Mouse (Mus musculus) left cerebral cortex, postnatal 36 days (tissue): ENCODE results near the gene Ralgapb. TPM values are rescaled to one million over a fixed set of nuclear protein-coding genes. Genes with fewer than 3 reads are reported as not detected.
"Not testable (repeated sequence)": the region's sequence is repeated elsewhere in the genome, so short reads cannot be mapped to it uniquely, and the experiment has no call there.

Experiments used
- DNase-seq, 2 experiments: peaks; one replicate each; pipeline ENCODE4 v3.0.0; 2021 to 2022; ENCODE audit warnings: low spot score in 2 of 2, mixed read lengths in 1 of 2
- intact Hi-C: fragments of 180-260 bp; cut with DNase I; formaldehyde crosslinking; loops from one replicate; pipeline ENCODE4 v1.15.1; 2025
- total RNA-seq, 2 experiments: library from RNA; stranded (reverse); gene quantifications; 2 replicates each; pipeline ENCODE4 v1.2.3; 2021

The Ralgapb gene
- total RNA-seq, 2 experiments from 2014 or later, result 107 to 109 TPM

DNA sequence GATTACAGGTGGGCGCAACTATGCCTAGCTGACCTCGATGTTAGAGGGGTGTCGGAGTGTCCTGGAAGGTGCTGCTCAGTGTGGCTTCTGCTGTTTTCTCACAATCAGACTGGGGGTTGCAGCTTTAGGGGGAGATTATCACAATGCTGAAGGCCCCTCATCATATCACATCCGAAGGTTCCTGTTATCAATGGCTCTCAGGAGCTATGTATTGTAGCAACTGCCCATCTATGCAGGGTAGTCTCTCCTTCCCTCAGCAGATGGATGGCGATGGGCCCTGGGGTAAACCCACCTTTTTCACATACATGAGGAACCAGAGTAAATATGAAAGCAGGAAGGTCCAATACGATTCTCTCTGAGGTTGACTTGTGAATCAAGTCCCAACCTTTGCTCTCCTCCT, 13.3 kb upstream of the Ralgapb start:
- DNase-seq, result no peak

DNA sequence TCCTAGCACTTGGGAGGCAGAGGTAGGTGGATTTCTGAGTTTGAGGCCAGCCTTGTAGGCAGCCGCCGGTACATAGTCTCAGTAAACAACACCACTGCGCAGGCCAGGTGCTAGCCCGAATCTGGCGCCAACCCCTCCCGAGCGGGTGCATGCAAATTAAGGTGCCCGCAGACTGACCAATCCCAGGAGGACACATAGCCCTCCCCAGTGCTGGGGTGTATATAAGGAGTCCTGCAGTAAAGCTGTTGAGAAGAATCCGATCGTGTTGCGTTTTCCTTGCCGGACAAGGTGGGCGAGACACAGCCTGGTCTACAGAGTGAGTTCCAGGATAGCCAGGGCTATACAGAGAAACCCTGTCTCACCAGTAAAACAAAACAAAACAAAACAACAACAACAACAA, 12.5 kb upstream of the Ralgapb start:
- DNase-seq, intact Hi-C loops: not testable (repeated sequence)

More for the DNA sequence above, 13.3 kb upstream of the Ralgapb start:
- intact Hi-C loops, result no loop called here

DNA sequence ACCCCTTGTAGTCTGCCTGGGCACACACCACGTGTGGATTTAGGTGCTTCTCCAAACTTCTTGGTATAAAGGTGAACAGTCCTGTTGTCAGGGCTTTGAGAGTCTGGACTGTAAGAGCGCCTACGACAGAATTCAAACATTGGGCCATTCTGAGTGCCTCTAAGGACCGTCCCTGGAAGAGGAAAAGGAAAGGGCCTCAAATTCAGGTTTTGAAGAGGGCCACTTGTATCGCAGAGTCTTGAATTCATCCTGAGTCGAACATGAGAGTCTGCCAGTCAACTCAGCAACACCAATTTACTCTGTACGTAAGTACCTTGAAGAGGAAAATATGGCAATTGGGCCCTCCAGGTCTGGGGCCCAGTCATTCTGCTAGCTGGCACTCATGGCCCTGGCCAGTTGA, 6.7 kb upstream of the Ralgapb start:
- no peak for DNase-seq
- intact Hi-C loops, result no loop called here

DNA sequence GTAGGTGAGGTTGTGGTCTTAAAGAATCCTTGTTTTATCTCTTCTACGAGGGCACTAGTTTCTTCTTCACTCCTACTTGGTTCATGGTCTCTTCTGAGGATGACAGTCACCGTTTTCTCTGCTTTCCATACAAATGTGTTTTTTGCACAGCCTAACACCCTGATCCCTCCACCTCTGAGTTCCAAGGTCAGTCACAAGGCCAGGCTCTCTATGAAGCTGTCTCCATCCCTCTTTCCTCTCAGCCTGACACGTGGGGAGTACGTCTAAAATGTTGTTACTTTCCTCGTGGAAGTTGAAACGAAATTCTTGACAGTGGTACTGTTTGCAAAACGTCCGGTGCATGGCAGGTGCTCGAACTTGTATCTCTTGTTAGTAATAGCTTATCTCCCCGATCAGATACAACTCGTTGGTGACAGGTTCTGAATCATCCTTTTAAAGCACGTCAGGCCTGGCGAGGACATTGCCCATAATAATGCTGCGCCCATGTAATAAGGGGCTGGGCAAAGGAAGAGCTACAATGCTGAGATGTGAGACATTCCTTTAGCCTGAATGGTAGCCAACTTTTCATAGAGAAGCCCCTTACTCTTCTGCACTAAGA, 552 bp upstream of the Ralgapb start:
- intact Hi-C loops, result no loop called here
- DNase-seq, result no peak

DNA sequence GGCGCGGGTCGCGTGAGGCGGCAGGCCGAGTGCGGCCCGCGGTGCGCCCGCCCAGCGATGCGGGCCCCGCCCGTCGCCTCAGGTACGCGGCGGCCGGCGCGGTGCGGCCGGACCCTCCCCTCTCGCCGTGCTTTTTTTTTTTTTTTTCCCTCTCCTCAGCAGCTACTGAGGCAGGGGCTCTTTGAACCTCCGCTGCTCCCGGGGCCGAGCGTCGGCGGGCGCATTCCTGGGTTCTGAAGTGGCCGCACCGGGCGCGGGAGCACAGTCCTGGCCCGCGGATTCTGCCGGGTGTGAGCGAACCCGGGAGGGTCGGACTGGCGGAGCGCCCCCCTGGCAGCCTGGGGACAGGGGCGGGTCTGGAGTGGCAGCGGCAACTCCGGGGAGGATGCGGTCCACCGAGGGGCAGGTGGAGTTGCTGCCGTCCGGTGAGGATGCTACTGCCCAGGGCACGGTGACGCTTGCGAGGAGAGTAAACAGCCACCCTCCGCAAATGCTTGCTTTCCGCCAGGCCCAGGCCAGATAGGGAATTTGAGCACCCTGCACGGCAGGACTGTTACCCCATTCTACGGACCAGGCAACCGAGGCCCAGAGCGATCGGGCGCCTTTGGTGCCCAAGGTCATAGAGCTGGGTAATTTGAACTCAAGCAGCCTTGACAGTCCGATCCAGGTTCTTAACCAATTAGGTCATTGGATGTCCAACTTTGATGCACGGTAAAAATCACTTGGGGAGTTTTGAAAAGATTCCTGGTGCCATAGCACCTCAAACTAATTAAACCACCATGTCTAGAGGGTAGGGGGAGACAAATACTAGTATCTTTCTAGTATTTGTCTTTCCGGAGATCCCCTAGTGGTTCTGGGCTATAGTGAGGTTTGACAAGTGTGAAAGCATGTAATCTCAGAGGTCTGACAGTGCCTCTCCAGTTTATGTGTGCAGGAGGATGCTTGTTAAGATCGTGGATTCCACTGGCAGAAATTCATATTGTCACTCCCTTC, 670 bp downstream of the Ralgapb start:
- DNase-seq, result peak in 1 of 2 experiments; percentile 39
- intact Hi-C loops, result no loop called here

DNA sequence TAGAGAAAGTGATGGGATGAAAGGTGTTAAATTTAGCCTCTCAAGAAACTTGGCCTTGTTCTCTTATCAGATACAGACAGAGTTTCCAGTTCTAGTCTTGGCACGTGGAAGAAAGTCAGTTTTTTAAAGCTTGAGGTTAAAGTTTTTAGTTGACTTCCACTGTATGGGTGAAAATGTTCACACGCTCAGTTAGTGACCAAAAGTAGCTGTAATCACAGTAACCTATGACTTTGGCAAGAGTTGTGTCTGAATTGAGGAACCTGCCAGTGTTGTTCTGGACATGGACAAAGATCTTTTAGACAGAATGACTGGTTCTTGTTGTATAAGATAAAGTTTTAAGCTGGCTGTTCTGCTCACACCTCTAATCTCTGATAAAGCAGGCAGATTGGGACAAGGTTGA, 3.6 kb downstream of the Ralgapb start:
- intact Hi-C loops, result no loop called here
- no peak for DNase-seq

DNA sequence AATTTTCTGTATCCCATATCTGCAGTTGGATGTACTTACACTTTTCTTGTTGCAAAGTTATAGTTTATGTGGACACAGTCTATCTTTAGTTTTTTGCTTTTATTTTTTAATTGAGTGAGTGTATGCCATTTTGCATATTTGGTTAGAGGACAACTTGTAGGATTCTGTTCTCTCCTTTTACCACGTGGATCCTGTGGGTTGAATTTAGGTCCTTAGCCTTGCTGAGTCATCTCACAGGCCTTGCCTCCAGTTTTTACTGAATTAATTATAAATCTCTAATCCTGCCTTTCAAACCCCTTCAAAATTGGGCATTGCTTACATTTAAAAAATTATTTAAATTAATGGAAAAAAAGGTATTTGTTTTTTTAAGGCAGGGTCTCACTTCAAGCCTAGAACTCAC, 6.2 kb downstream of the Ralgapb start:
- intact Hi-C loops, result no loop called here
- DNase-seq, result no peak

DNA sequence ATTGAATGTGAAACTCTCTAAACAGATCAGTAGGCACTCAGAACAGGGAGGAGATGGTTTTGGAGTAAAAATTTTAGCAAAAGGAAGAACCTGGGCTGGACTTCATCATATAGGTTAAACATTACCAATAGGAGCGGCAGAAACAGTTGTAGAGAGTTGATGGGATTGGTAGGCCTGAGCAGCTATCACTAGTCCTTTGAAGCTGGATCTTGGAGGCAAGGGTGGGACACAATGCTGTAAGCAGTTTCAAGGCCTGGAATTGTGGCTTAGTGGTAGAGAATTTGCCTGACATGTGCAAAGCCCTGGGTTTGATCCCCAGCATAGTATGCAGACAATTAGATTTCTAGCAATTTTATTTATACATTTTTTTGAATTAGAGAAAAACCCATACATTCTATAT, 9.0 kb downstream of the Ralgapb start:
- intact Hi-C loops, result no loop called here

DNA sequence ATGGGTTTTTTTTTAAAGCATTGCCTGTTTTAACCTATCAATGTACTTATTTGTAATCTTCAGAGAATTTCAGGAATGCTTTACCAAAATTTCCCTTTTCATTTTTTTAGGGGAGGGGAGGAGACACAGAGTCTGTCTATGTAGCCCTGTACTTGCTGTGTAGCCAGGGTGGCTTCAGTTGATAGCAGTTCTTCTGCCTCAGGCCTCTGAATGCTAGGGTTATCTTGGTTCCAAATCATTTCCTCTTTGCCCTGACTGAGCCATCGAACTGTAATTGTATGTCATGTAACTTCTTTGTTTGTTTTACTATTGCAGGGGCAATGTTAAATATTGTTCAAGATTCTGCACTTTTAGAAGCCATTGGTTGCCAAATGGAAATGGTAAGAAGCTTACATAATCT, 36.2 kb downstream of the Ralgapb start:
- no peak for DNase-seq
- intact Hi-C loops, result no loop called here

More for the DNA sequence above, 9.0 kb downstream of the Ralgapb start:
- DNase-seq, result no peak

DNA sequence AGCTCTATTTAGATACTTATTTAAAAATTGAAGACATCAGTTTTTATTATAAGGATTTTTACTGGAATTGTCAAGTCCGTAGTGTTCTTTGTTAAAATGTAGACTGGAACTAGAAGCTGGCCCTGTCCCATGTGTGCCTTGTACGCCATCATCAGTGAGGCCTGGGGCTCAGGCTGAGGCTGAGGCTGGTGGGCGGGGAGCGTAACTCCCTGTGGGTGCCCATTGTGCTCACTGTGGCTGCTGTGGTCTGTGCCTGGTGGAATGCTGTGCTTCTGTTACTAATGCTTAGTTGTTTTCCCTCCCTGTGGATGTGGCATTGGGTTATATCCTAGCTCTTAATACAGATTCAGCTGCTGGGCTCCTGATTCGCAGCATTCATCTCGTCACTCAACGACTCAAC, 40.2 kb downstream of the Ralgapb start:
- intact Hi-C loops, result no loop called here
- DNase-seq, result no peak

DNA sequence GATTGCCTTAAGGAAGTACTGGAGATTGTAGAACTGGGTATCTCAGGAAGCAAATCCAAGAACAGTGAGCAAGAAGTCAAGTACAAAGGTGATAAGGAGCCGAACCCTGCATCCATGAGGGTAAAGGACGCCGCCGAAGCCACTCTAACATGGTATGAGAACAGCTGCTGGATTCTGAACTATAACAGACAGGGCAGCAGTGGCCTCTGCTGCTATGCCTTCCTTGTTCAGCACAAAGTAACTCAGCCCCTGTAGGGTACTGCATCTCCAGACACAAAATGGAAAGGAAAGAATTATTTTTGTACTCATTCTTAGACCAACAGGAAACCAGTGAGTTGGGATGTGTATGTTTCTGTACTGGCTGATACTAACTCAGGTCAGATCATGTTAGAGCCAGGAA, 46.8 kb downstream of the Ralgapb start:
- intact Hi-C loops, result no loop called here
- no peak for DNase-seq

DNA sequence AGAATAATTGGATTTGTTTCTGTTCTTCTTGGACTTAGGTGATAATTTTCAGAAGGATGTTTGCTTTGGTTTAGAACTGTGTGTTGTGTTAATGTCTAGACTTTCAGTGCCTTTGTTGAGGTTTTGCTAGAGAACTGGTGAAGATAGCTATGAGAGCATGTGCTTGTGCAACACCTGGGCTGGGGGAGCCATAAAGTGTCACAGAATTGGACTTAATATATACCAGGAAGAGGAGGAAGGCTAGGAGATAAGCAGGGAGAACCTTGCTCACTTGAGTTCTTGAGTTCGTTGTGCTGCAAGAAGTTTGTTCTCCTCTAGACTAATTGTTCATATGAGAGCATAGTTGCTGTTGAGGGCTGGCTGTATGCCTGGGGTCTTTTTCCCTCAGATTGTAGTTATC, 48.0 kb downstream of the Ralgapb start:
- no peak for DNase-seq
- intact Hi-C loops, result no loop called here

DNA sequence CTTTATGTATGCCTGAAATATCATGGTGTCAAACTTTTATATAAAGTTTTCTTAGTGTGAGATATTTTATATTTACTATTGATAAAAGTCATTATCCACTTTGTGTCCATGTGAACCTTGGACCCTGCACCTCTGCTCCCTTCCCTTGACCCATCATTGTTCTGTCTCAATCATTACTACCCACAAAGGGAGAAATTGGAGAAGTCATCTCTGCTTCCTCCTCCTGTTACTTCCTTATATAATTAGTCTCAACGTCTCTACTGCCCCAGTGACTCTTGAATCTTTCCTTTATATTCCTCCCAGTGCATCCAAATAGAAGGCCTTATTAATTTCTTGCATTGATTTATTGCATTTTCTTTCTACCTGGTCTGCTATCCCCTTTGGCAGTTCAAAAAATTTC, 52.8 kb downstream of the Ralgapb start:
- intact Hi-C loops, result no loop called here
- DNase-seq, result no peak

DNA sequence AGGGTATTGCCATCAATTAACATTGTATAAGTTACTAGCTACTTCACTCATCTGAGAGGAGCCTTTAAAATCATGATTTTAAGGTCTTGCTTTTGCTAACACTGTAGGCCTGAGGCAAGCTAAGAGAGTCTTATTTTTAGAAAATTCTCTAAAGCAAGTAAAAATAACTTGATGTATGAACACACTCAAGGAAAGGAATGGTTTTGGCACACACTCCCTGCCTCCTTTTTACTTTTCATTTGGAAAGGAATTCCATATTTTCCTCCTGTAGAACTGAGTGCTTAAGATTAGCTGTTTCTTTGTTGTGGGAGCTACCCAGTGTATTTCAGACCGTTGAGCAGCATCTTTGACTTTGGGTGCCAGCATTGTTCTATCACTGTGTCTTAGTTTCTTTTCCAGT, 64.5 kb downstream of the Ralgapb start:
- intact Hi-C loops, result no loop called here
- no peak for DNase-seq

DNA sequence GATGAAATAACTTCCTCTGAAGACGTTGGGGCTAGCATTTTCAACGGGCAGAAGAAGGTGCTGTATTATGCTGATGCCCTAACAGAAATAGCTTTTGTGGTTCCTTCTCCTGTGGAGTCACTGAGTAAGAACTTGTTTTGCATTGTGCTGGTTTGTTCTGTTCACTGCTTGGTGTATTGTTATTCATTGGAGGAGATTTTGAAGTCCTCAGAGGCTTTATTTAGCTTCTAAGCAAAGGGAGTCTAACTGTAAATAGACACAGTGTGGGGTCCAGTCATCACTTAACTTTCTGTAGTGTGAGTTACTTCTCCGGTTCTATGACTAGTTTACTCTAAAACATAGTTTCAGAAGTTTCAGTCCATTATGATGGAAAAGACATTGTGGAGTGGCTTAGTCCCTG, 68.0 kb downstream of the Ralgapb start:
- DNase-seq, result no peak
- intact Hi-C loops, result no loop called here

DNA sequence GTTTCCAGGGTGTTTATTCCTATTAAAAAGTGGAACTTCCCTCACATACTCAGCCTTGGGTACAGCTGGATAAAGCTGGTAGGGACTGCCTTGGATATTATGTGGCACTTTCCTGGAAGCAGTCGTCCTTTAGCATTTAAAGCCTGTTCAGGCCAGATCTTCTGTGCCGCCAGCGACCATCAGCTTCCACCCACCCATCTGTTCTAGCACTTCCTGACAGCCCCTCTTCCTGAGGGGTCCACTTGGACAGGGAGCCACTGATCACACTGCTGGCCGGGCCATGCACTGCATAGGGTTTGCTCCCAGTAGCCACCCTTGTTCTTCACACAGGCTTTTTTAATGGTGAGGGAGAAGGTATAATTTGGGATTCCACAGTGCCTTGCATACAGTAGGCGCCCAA, 88.8 kb downstream of the Ralgapb start:
- intact Hi-C loops, result no loop called here
- no peak for DNase-seq

DNA sequence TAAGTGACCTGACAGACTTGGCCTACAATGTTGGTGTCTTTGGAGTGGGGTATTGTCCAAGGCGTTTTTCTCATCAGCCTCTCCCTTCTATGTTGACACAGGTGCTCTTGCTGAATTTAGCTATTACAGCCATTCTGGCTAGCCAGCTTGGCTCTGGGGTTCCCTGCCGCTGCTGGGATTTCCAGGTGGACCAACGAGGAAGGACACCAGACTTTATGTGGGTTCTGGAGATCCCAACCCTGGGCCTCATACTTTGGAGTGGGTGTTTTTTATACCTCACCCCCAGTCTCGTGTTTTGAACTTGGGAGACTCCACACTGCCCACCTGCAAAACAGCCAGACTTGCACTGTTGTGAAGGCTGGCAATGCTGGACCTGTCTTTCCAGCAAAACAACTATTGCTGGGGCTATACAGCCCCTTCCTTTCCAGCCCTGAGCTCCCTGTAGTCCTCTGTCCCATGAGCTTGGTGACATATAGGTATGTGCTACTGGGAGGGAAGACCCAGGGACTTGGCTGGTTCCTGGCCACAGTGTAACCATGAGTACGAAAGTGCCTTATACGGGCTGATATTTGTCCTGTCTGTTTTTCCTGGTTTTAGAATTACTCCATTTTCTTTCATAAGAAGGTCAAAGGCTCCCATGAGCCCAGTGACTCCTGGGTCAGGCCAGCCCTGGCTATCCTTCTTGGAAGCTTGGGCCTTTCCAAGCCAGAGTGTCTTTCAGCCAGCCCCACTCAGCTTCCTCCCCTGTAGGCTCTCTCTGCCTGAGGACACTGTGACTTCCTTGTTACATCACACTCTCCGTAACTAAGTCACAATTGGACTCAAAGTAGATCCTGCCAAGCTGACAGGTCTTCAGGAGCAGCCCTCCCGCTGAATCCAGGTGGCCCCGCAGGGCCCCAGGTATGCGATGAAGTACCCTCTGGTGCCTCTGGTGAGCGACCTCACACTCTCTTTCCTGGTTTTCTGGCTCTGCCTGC, 92.5 kb downstream of the Ralgapb start, which contains the start of gene Adig:
Adig (plus strand) TSS at position 777 of the 977 bp plus-strand sequence.
- intact Hi-C loops, result no loop called here

DNA sequence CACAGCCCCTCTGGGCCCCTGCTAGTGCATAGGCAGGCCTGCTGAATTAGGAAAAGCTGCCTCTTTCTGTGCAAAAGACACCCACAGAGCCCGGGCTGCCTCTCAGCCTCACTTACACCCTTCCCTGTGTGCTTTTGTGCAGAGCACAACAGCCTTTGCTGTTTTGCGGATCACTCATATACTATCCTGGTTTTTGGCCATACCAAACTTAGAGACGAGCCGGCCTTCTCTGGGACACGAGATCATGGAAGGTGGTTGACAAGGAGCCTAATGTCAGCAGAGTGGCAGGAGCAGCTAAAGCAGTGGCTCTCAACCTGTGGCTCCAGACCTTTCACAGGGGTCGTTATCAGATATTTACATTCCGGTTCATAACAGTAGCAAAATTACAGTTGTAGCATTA, 93.6 kb downstream of the Ralgapb start:
- intact Hi-C loops, result no loop called here
- DNase-seq, result no peak

More for the DNA sequence above, 92.5 kb downstream of the Ralgapb start, which contains the start of gene Adig:
- no peak for DNase-seq

DNA sequence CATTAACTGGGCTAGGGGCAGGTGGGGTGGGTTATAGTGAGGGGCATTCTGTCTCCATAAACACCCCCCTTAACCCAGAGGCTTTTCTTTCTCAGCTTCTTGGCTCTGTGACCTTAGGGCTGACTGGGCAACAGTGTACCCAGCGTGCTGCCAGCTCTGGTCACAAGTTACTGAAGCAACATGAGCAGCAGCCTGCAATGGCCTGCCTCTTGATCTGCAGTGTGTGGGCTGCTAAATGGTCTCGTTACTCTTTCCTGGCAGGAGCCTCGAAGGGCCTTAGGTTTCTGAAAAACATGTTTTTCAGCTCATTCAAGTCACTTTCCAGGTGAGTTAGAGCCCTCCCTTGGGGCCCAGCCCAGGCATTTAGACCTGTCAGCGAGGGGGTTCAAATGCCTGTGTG, 94.0 kb downstream of the Ralgapb start:
- intact Hi-C loops, result no loop called here
- no peak for DNase-seq

DNA sequence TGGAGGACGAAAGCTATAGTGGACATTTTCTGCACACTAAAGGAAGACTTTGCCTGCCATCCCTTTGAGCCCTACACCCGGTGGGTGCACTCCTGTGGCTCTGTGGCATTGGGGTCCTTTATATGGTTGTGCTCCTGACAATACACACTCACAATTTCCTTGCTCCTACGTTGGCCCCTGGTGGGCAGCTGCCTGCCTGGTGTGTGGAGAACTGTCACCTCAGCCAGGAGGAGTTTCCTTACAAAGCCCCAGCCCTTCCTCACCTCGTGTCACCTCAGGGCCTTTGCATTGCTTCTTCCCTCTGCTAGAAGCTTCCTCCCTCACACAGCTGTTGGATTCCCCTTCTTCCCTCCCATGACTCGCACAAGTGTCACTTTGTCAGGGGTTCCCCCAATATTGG, 96.8 kb downstream of the Ralgapb start:
- DNase-seq, result no peak
- intact Hi-C loops, result no loop called here
